Mouse (Mus musculus): ENCODE data around the gene Magi1.

GRCm38 (mm10) chr6:94122566-94123150 lies 161.1 kb downstream of the Magi1 start:
- no peak for TF ChIP-seq POLR2A (IDR thresholded peaks at IDR 0.05; ENCODE audit: borderline replicate concordance, insufficient read depth, low read length)
- no peak for TF ChIP-seq CTCF (IDR thresholded peaks at IDR 0.05; ENCODE audit: borderline replicate concordance, insufficient read depth, low read depth, low read length)

All from cerebellum, adult 2 months (tissue).